Mouse (Mus musculus): ENCODE results near the gene Cdhr4.

Cdhr4 gene

DNA sequence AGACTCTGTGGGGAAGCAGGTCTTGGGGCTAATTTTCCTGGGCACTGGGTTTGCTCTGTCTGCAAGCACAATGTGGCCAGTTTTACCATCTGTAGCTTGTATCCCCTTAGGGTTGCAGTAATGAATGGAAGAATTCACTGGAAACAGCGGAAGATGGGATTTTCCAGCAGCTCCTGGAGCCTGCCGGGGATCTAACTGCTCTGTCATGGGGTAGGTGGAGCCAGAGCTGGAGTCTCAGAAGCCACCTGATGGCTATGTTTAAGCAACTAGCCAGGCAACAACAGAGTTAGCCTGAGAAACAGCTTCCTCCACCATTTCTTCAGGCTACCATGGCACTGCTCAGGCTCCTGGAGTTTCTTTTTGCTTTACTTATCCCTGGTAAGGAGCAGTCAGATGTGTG is at the start of gene Cdhr4:
TSS of gene Cdhr4 (plus strand) at position 301 of the 400 bp plus-strand sequence.
- in situ Hi-C loops (cut with MboI, MseI), result no loop called here

DNA sequence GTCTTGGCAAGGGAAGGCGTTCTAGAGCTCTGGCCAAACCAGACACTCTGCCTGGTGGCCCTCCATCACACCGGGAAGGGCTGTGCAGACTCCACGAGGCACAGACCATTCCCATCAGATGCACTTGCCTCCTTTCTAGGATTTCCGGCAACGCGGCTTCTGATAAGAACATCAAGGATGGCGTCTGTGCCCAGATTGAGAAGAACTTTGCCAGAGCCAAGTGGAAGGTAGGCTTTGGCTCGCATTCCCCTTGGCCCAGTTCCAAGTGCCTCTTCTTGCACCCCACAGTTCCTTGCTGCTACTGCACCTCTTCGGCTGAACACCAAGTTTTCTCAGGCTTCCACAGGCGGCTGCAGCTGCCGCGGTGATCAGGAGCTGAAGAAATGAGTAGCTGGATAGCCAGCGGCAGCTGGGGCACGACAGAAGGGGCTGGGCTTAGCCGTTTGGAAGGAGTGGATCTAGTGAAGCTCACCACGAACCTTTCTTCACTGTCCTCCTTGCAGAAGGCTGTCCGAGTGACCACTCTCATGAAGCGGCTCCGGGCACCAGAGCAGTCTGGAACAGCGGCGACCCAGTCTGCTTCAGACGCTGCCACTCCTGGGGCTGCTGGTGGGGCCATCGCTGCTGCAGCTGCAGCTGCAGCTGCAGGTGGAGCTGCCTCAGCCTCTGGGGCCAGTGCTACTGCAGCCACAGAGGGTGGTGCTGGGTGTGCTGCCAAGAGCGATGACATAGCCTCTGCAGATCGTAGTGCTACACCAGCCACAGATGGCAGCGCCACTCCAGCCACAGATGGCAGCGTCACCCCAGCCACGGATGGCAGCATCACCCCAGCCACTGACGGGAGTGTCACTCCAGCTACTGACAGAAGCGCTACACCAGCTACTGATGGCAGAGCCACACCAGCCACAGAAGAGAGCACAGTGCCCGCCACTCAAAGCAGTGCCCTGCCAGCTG is 44.8 kb upstream of the Cdhr4 start:
- in situ Hi-C loops (cut with MboI, MseI), result no loop called here

DNA sequence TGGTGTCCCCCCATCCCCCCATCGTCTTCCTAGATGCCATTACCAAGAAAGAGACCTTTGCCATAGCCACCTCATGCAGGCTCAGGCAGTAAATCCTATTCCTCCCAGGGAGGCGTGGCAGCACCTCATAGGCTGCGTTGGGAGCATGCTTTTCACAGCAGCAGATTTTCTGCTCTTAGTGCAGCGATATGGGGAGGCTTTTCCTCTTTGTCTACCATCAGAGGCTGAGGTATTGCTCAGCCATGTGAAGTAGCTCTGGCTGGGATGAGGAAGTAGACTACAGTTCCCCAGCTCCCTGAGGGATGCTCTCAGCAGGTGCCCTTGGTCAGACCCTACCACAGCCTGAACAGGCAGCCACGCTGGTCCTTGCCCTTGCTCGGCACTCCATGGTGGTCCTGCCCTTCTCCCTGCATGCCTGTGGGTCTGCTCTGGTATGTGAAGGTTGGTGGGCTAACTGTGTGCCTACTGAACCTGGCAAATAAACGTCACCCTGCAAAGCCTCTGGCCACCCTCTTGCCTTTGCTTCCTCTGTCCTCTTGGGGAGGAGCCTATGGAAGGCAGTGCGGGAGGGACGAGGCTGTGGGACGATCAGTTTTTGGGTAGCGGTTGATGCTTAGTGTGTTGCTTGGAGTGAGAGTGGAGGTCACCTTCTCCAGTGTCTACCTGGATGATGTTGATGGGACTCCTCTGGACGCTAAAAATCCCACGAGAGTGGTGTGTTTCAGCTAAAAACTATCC is 42.9 kb upstream of the Cdhr4 start:
- in situ Hi-C loops (cut with MboI, MseI), result no loop called here

DNA sequence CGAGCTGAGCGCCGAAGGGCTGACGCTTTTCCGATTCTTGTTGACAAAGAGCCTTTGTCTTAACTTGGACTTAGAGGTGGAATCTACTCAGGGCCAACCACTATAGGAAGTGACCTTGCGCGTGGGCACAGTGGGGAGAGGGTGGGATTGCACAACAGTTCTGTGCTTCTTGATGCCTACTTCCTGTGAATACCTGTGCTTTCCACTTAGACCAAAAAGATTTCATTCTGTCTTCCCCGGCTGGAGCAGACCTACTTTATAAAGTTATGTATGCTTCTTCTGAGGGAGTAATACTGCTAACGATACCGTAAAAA is 42.4 kb upstream of the Cdhr4 start, which contains the start of gene Traip:
TSS of gene Traip (plus strand) at position 215 of the 314 bp plus-strand sequence.
- in situ Hi-C loops (cut with MboI, MseI), result no loop called here

DNA sequence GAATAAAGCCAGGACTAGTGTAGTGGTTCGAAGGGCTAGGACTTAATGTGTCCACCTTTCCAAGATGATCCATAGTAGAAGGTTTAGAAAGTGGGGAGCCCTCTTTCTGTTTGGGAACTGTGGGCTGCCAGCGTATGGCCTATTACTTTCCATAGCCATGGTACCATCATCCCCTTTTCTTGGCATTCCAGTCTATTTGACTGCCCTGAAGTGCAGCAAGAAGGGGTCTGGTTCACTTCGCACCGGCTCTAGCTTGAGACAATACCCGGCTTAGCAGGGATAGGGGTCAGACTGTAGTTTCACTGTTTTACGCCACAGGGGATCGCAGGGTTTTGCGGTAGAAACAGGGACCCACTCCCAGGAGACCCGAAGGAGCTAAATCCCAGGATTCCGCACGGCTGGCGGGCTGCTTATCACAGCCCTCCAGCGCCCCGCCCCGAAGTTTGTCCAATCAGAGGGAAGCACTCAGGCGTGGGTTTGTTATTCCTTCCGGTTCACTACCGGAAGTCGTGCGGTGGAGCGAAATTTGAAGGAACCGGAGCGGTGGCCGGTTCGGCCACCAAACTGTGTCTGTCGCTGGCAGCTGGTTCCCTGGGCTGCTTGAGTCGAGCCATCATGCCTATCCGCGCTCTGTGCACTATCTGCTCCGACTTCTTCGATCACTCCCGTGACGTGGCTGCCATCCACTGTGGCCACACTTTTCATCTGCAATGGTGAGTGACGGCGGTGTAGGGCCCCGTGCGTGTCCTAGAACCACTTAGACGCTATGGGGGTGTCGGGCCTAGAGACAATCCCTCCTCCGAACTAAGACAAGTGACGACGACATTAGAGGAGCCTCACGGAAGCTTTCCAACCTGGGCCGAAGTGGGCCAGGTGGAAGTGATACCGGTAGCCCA is 41.6 kb upstream of the Cdhr4 start:
- in situ Hi-C loops (cut with MboI, MseI), result no loop called here

DNA sequence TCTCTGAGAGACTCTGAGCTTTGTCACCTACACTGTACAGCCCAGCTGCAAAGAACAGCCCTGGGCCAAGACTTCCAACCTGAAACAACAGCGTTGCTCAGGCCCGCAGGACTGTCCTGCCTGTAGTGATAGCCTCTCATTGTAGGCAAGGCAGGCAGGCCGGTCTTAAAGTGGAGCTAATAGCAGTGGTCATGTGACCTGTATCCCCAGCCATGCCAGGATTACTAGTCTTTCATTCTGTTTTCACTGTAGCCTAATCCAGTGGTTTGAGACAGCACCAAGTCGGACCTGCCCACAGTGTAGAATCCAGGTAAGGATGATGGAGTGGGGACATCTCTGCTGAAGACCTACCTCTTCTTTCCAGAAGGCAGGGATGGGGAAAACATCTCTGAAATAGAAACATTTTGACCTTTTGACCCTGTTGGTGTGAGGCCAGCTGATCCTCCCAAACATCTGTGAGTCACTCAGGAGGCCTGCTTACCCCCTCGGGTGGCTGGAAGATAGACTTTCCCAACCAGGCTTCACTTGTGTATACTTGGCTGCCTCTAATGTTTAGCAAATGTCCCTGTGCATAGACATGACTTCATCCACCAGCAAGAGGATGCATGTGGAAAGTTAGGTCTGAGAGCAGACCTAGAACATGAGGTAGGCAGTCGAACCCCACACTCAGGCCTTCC is 36.5 kb upstream of the Cdhr4 start:
- in situ Hi-C loops (cut with MboI, MseI), result no loop called here

DNA sequence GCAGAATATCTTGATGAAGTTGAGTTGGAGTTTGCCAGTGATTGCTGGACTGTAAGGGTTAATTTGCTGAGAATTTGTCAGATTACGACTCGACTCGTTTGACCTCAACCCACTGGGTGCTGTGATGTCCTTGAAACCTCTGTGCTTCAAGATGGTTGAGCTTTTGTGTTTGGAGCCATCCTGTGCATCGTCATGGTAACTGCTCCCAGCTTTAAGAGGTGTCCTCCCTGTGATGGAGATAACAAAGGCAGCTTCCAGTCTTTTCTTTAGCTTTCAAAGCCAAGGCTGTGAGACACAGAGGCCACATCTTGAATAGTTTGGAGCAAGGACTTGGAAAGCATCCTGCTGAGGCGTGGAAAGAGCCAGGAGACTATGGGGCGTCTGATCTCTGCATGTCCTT is 35.2 kb upstream of the Cdhr4 start:
- in situ Hi-C loops (cut with MboI, MseI), result no loop called here

DNA sequence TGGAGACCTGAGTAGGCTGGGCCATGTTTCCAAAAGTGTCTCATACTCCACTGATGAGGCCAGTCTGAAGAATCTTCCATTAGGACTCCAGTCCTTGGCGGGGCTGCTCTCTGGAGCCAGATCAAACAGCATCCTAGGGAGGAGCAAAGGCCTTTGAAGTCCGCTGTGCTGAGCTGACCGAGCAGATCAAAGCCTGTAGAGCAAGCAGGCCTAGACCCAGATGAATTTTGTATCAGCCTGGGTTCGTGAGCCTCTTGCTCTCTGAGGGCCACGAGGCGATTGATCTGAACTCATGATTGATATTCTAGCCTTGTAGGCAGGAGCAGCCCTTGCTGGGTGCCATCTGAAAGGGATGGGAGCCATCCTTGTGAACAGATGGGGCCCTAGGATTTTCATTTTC is 32.4 kb upstream of the Cdhr4 start:
- in situ Hi-C loops (cut with MboI, MseI), result no loop called here

DNA sequence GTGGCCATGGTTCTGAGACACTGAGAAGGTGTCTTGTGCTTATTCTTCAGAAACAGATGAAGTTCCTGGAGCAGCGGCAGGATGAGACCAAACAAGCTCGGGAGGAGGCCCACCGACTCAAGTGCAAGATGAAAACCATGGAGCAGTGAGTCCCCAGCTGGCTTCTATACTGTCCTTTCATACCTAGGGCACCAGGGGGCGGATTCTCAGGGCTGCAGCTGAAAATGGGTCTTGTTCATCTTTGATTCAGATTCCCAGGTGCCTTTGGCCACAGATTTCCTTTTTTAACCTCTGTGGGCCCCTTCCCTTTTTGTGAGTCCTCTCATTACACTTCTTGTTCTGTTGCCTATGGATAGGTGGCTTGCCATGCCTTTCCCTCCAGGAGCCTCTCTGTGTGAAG is 31.4 kb upstream of the Cdhr4 start:
- in situ Hi-C loops (cut with MboI, MseI), result no loop called here

DNA sequence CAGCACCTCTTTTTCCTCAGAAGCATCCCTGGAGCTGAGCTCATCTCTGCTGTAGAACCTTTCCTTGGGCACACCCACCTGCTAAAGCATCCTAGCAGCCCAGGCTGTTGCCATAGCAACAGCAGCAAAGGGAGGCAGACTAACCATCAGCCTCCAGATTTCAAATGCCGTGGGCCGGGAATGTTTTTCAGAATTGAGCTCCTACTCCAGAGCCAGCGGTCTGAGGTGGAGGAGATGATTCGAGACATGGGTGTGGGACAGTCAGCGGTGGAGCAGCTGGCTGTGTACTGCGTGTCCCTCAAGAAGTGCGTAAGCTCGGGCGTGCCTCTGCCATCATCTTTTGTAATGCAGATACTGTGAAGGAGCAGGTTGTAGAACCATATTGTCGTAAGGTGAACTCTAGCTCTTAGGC is 30.9 kb upstream of the Cdhr4 start:
- in situ Hi-C loops (cut with MboI, MseI), result no loop called here

DNA sequence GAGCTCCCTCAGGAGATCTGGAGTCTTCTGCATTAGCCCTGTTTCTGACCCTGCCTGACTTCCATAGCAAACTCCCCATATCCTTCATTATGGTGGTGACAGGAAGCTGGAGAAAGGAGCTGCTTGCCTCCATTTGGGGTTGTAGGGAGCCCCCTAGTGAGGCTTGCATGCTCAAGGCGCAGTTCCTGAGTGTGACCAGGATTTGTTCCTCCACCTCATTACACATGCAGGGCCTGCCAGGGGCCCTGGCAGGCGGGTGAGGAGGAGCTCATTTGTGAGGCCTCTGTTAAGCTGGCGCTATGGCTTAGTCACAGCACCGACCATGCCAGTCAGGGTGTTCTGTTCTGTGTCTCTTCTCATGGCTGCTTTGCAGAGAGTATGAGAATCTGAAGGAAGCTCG is 30.4 kb upstream of the Cdhr4 start:
- in situ Hi-C loops (cut with MboI, MseI), result no loop called here

DNA sequence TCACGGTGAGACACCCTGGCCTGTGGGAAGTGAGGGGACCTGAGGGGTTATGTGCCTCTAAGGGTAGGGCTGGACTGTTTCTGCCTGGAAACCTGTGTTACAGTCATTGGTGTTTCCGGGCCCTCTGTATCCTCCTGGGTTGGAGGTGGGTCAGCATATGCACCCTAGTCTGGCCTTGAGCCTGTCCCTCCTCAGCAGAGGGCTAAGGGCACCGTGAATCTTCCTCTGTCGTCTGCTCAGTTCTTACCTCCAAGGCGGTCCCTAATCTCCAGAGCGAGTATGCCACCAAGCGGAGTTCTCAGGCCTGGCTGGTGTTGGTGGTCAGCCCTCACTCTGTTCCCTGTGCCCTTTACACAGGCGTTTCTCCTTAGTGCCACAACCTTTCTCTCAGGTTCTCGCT is 29.4 kb upstream of the Cdhr4 start:
- in situ Hi-C loops (cut with MboI, MseI), result no loop called here

DNA sequence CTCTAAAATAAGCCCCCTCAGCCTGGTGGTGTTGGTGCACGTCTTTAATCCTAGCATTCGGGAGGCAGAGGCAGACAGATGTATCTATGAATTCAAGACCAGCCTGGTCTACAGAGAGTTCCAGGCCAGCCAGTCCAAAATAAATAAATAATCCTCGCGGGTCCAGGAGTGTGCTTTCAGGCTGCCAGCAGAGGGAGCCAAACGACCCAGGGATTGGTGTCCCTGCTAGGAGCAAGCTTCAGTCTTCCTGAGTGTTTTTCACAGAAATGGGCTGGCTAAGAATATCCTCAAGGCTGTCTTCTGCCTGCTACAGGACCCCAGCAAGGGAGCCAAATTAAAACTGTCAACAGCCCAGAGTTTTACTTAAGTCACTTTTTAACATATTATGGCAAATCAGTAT is 28.6 kb upstream of the Cdhr4 start:
- in situ Hi-C loops (cut with MboI, MseI), result no loop called here

DNA sequence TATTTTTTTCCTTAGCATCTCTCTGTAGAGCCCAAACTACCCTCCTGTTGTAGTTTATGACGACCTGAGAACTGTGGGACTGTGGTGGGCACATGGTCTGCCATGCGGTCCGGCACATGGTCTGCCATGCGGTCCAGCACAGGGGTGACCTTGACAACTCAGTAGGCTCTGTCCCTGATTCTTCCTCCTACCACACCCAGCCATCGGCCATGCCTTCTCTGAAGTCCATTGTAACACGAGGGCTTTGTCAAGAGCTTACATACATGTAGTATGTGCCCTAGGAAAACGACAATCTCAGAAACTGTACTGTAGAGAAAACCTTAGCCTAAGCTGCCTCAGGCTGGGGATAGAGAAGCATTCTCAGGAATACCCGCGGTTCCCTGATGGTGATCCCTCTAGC is 27.6 kb upstream of the Cdhr4 start:
- in situ Hi-C loops (cut with MboI, MseI), result loop anchor here (5.0 kb wide), 1 partner anchor 93 kb away; no protein-coding TSS in a partner anchor

DNA sequence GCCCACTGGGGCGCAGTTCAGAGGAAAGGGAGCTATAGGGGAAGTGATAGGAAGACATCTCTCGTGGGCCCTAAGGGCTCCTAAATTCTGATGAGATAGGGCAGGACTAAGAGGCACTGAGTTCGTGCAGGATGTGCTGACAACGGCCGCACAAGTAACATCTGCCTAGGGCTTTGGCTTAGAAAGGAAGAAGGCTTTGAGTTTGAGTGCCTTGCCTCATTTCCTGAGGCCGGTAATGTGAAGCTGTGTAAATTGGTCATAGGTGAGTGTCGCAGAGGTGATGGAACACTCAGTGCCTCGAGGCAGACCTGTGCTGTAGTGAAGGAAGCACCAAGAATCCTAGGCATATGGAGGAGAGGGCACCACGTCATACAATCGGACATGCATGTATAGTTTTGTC is 25.6 kb upstream of the Cdhr4 start:
- in situ Hi-C loops (cut with MboI, MseI), result loop anchor here (5.0 kb wide), 1 partner anchor 91 kb away; no protein-coding TSS in a partner anchor

DNA sequence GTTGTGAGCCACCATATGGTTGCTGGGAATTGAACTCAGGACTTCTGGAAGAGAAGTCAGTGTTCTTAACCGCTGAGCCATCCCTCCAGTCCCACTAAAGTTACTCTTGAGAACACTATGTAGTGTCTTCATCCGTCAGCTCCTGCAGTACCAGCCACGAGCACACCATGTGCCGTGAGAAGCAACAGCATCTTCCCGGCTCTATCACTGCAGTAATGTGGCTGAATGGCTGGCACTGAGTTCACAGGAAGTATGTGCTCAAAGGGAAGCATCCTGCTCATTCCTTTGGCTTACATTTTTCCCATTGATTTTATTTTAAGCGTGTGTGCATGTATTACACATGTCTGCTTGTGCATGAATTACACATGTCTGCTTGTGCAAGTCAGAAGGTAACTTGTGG is 24.9 kb upstream of the Cdhr4 start:
- in situ Hi-C loops (cut with MboI, MseI), result loop anchor here (5.0 kb wide), 1 partner anchor 90 kb away; no protein-coding TSS in a partner anchor

DNA sequence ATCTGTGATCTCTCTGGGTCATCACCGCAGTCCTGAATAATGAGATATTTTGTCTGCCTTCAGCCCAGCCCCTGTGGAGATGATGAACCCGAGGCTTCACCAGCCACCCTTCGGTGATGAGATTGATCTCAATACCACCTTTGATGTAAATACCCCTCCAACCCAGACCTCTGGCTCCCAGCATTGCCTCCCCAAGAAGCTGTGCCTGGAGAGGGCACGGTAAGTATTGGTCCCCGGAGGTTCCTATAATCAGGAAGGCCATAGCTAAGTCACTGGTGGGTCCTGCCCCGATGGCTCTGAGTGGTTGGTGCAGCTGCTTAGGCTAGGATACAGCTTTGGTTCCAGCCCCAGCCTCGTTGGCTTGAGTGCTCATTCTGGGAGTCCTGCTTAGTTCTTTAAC is 23.8 kb upstream of the Cdhr4 start:
- in situ Hi-C loops (cut with MboI, MseI), result loop anchor here (5.0 kb wide), 1 partner anchor 89 kb away; no protein-coding TSS in a partner anchor

DNA sequence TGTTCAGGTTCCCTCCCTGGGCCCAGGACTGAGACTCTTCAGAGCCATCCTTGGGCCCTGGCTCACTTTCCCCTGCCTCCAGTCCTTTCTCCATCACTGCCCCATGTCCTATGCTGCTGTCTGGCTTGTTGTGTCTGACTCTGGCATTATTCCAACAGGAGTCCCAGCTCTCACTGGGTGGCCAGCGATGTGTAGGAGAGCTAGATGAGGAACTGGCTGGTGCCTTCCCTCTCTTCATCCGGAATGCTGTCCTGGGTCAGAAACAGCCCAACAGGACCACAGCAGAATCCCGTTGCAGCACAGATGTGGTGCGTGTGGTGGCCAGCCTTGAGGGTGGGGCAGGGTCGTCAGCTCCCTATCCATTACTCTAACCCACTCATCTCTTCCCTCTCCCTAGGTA is 22.0 kb upstream of the Cdhr4 start:
- in situ Hi-C loops (cut with MboI, MseI), result no loop called here

DNA sequence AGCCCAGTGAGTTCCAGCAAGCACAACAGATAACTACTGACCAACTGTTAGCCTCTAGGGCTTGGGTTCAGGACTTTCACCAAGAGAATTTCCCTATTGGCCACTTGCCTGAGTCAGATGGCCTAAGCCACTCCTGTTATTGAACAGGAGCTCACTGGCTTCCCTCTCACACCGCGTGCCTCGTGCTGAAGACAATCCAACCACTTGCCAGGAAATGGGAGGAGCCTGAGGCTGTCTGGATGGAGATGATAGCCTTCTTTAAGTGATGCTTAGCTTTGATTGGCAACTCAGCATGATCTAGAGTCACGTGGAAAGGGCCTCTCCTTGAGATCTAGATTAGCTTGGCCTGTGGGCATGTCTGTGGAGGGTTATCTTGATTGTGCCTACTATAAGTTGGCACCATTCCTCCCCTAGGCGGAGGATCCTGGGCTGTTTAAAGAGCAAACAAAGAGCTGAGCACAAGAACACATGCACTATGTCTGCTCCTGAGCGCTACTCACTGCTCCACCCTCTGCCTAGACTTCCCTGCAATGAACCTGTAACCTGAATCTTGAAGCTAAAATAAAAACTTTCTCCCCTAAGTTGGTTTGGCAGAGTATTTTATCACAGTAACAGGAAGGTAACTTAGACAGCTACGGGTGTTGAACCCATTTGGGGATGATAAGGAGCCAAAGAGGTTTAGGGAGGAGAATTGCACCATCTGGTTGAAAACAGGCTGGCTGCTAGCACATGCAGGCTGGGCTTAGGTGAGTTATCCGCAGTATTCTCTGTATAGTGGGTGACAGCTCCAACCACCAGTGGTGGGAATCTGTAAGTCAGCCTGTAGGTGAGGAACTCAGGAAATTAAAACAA is 20.4 kb upstream of the Cdhr4 start:
- in situ Hi-C loops (cut with MboI, MseI), result no loop called here

DNA sequence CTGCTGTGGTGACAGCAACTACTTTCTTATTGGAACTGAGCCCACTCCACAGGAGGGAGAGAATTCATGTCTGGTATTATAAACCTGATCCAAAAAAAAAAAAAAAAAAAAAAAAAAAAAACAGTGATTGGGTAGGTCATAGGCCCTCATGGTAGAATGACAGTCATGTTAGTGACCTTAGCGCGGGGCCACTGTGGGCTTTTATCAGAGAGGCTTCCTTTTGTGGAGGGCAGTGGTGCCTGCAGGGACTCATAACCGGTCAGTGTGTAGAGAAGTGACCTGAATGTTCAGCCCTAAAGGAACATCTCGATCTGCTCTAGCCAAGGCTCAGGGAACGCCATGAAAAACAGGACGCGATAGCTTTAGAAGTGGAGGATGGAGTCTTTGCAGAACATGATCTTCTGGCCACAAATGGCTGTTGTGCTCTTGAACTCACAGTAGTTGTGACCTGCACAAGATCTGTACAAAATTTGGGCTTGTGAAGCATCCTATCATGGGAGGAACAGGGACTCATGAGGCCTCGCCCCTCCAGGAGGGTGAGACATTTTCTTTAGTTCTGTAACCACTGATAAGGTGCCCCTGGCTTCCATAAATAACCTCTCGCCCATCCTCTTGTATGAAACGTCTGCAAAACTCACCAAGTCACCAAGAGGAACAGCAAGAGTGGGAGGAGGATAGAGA is 17.7 kb upstream of the Cdhr4 start:
- in situ Hi-C loops (cut with MboI, MseI), result no loop called here
